Mouse (Mus musculus) cortical plate, adult 2 months (tissue): ENCODE measurements around the gene Ehbp1l1. TPM values are rescaled to one million over a fixed set of nuclear protein-coding genes. Genes with fewer than 3 reads are reported as not detected.

Experiments
- H3K27ac ChIP-seq: fragments of 200-500 bp; 2 replicates; pipeline ENCODE4 v1.5.1; 2012; ENCODE audit warnings: low read length, control low read depth, inconsistent platforms; ENCODE audit not compliant: insufficient read depth
- H3K4me1 ChIP-seq: fragments of 200-500 bp; 2 replicates; pipeline ENCODE4 v1.6.1; 2011; ENCODE audit warnings: low read length; ENCODE audit not compliant: control insufficient read depth, insufficient read depth
- H3K4me3 ChIP-seq: fragments of 200-500 bp; 2 replicates; pipeline ENCODE4 v1.5.1; 2011; ENCODE audit warnings: mild to moderate bottlenecking, low read length, control low read depth; ENCODE audit not compliant: insufficient read depth
- CTCF ChIP-seq: fragments of 200-500 bp; IDR thresholded peaks from 2 replicates; pipeline ENCODE4 v1.5.1; 2011; ENCODE audit warnings: mild to moderate bottlenecking, control low read depth, low read length; ENCODE audit not compliant: insufficient read depth; ENCODE audit errors: extremely low read depth
- POLR2A ChIP-seq: fragments of 200-500 bp; IDR thresholded peaks from 2 replicates; pipeline ENCODE4 v1.6.1; 2011; ENCODE audit warnings: mild to moderate bottlenecking, low read length, control low read depth; ENCODE audit not compliant: insufficient read depth; ENCODE audit errors: extremely low read depth
- polyA plus RNA-seq: library from polyadenylated mRNA; depleted of rRNA; stranded (reverse); fragments of >200 nt; gene quantifications from 2 replicates; pipeline ENCODE4 v1.2.3, GENCODE M21; 2012

Gene Ehbp1l1
- polyA plus RNA-seq, 1 experiment = 16.5 TPM

GRCm38 (mm10) chr19:5751742-5752141 lies 25.6 kb upstream of the Ehbp1l1 start:
- TF ChIP-seq CTCF (no peak), POLR2A (no peak)
- Histone ChIP-seq H3K27ac (no peak overlapping the region), H3K4me1 (no peaks in the 10 kb centered on the region), H3K4me3 (no peak overlapping the region)

GRCm38 (mm10) chr19:5750951-5751350 lies 24.8 kb upstream of the Ehbp1l1 start:
- H3K4me1 ChIP-seq = no peaks in the 10 kb centered on the region
- no peak overlapping the region for H3K4me3 ChIP-seq
- no peak overlapping the region for H3K27ac ChIP-seq
- TF ChIP-seq CTCF (no peak), POLR2A (no peak)

GRCm38 (mm10) chr19:5749476-5749875 lies 23.4 kb upstream of the Ehbp1l1 start:
- TF ChIP-seq CTCF = no peak

DNA sequence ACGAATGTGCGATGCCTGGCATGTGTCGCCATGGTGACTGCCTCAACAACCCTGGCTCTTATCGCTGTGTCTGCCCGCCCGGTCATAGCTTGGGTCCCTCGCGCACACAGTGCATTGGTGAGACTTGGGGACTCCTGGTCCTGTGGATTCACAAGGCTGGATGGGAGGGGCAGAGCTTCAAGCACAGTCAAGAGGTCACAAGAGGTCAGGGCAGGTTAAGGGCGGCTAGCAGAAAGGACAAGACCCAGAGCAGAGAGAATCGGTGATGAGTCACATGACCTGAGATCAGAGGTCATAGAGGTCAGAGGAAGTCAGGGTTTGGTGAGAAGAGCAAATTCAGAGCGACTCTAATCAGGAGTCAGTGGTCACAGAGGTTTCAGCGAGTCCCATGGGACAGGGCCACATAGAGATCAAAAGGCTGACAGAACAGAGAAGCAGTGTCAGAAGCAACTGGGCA lies 20.8 kb upstream of the Ehbp1l1 start:
- H3K4me3 ChIP-seq = no peak overlapping the region
- TF ChIP-seq POLR2A (no peak), CTCF (no peak)
- no peaks in the 10 kb centered on the region for H3K4me1 ChIP-seq
- H3K27ac ChIP-seq = no peak overlapping the region

More at GRCm38 (mm10) chr19:5749476-5749875, 23.4 kb upstream of the Ehbp1l1 start:
- Histone ChIP-seq H3K4me1 (no peaks in the 10 kb centered on the region), H3K27ac (no peak overlapping the region), H3K4me3 (no peak overlapping the region)

- Histone ChIP-seq H3K27ac (no peak overlapping the region), H3K4me1 (0 out of 2 replicates have a peak, but pooled peaks cover 1% of the 10 kb centered on the region), H3K4me3 (peak overlapping the region; percentile 43)
- TF ChIP-seq CTCF (no peak), POLR2A (no peak)
These were observed 19.9 kb upstream of the Ehbp1l1 start for GRCm38 (mm10) chr19:5745756-5746710.

DNA sequence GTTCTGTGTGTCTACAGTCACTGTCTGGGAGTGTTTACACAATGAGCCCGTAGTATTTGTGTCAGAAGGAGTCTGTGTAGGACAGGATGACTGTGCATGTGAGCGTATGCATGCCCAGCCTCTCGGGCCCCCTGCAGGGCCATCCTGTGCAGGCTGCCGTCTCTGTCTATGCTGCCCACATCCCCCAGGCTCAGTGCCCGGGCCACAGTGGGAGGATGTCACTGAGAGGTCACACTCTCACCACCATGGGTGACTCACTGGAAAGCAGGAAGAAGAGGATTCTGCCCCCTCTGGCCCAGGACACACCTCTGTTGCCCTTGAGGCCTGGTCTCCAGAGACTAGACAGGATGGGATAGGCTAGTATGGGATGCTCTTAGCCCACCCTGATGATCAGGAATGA lies 17.5 kb upstream of the Ehbp1l1 start:
- no peak overlapping the region for H3K27ac ChIP-seq
- 0 out of 2 replicates have a peak, but pooled peaks cover 1% of the 10 kb centered on the region for H3K4me1 ChIP-seq
- no peak overlapping the region for H3K4me3 ChIP-seq
- TF ChIP-seq POLR2A (no peak), CTCF (no peak)

DNA sequence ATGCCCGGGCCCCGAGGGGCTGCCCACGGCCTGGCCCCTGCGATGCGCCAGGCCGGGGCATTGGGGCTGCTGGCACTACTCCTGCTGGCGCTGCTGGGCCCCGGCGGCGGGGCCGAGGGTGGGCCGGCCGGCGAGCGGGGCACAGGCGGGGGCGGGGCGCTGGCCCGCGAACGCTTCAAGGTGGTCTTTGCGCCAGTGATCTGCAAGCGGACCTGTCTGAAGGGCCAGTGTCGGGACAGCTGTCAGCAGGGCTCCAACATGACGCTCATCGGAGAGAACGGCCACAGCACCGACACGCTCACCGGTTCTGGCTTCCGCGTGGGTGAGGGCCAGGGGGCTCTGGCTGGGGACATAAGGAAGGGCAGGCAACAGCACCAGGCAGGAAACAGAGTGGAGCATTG lies 16.1 kb upstream of the Ehbp1l1 start:
- Histone ChIP-seq H3K27ac (0 out of 2 replicates have a peak overlapping the region, but pooled peaks have one; percentile 76), H3K4me1 (0 out of 2 replicates have a peak, but pooled peaks cover 1% of the 10 kb centered on the region), H3K4me3 (peak overlapping the region; percentile 48)
- TF ChIP-seq POLR2A (no peak), CTCF (no peak)

GRCm38 (mm10) chr19:5741641-5742240 lies 15.6 kb upstream of the Ehbp1l1 start:
- Histone ChIP-seq H3K27ac (peak overlapping the region; percentile 76; the same call in 1 of the 2 replicates), H3K4me1 (0 out of 2 replicates have a peak, but pooled peaks cover 1% of the 10 kb centered on the region), H3K4me3 (peak overlapping the region; percentile 48)
- TF ChIP-seq CTCF (no peak), POLR2A (no peak)

DNA sequence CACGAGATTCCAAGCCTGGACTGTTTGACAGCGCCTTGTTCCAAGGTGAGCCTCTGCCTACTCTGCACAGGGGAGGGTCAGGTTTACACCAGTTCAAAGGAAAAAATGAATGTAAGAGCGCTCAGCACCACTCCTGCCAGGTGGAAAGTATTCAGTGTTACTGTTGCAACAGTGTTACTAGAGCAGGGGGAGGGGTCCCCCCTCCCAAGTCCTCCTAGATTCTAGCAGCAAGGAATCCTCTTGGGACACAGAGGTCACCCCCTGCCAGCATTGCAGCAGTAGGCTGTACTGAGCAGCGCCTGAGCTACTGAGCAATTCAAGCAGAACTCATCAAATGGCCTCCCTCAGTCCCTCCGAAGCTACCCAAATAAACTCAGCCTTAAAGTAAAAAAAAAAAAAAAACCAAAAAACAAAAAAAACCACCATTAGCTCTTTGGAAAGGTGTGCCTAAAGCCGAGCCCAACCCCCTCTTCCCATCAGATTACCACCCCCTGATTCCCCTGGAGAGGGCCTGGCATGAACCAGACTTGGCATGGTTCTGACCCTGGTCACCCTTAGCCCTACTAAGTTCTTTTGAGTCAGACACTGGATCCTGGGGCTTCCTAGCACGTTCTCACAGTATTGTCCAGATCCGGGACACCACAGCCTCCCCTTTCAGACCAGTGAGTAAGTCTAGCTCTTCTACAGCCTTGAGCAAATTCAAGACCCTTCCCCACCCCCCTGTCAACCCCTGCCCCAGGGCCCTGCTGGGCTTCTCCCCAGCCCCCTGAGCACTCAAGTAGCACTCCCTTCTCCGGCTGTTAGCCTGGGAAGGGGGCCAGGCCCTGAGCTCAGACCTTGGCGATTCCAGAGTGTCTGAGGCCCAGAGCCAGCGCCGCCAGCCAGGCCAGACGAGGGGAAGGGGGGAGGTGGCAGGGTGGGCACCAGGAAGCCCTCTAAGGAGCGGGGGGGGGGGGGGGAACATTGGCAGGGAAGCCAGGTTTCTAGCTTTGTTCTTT lies 14.5 kb upstream of the Ehbp1l1 start, which contains the start of gene Ltbp3:
Gene Ltbp3, plus strand, starts transcription at position 585 of the 998 bp plus-strand sequence.
- no peak for TF ChIP-seq POLR2A
- TF ChIP-seq CTCF = no peak
- H3K4me3 ChIP-seq = peak within 1 kb of the TSS; percentile 48
- H3K4me1 ChIP-seq = 0 out of 2 replicates have a peak, but pooled peaks cover 1% of the 10 kb centered on the region
- H3K27ac ChIP-seq = no peak within 1 kb of the TSS

- Histone ChIP-seq H3K4me1 (0 out of 2 replicates have a peak, but pooled peaks cover 1% of the 10 kb centered on the region), H3K4me3 (no peak overlapping the region), H3K27ac (no peak overlapping the region)
- no peak for TF ChIP-seq POLR2A
- TF ChIP-seq CTCF = no peak
These were observed 13.3 kb upstream of the Ehbp1l1 start for GRCm38 (mm10) chr19:5739446-5739845.
